Mouse (Mus musculus) C3H10T1/2 (cell line): ENCODE data around the gene Tmem267. TPM values are rescaled to one million over a fixed set of nuclear protein-coding genes. Genes with fewer than 3 reads are reported as not detected.

Experiments
- polyA plus RNA-seq, 2 experiments: library from polyadenylated mRNA; unstranded; fragments of >200 nt; fragmentation: generic; extraction: Trizol; gene quantifications; one replicate each; pipeline ENCODE4 v1.2.1; 2012; ENCODE audit warnings: missing spikeins in 2 of 2

Tmem267 gene
- 1 to 10 TPM in 1 of 2 experiments, under 1 TPM in 1; 0.47 to 3.8 TPM for polyA plus RNA-seq

GRCm38 (mm10) chr13:119487880-119488580 is at the start of gene Tmem267, which contains the start of gene 3110070M22Rik:
Gene Tmem267 (plus strand): TSS chr13:119488039.
Gene 3110070M22Rik (minus strand): TSS chr13:119488383.

GRCm38 (mm10) chr13:119462596-119463560 is 25.0 kb upstream of the Tmem267 start, which contains the start of gene 4833420G17Rik:
Gene 4833420G17Rik (plus strand): TSS chr13:119462768.

GRCm38 (mm10) chr13:119623634-119624033 is 135.8 kb downstream of the Tmem267 start, which contains the start of gene Ccl28:
Gene Ccl28 (plus strand): TSS chr13:119623819.

Other genes starting within 250 kb of the Tmem267 start
- gene Paip1, start 59.4 kb upstream of the Tmem267 start, polyA plus RNA-seq: 10 to 100 TPM in 1 of 2 experiments, 1 to 10 TPM in 1; 3.2 to 22.8 TPM
- 1 to 10 TPM in 1 of 2 experiments, under 1 TPM in 1; 0.55 to 4.9 TPM for gene 4833420G17Rik, start 25.3 kb upstream of the Tmem267 start, polyA plus RNA-seq
- gene 3110070M22Rik, start 344 bp downstream of the Tmem267 start, polyA plus RNA-seq: under 1 TPM; 0.30 to 0.71 TPM
- gene Ccl28, start 135.8 kb downstream of the Tmem267 start, polyA plus RNA-seq: not detected
- gene Hmgcs1, start 202.3 kb downstream of the Tmem267 start, polyA plus RNA-seq: 10 to 100 TPM in 1 of 2 experiments, 1 to 10 TPM in 1; 3.3 to 35.8 TPM